Mouse (Mus musculus) kidney, postnatal 0 days (tissue): Measurements from ENCODE around the gene Nipbl. TPM values are rescaled to one million over a fixed set of nuclear protein-coding genes. Genes with fewer than 3 reads are reported as not detected.

Experiments
- ATAC-seq: fragments of 200-750 bp; cut with Nextera tagmentation; replicated peaks from 2 replicates; pipeline ENCODE4 v1.8.0; 2017; ENCODE audit warnings: low read depth, moderate number of reproducible peaks, moderate TSS enrichment, moderate library complexity; ENCODE audit not compliant: low FRiP score
- DNase-seq: peaks from one replicate; pipeline ENCODE4 v3.0.0-alpha.2; 2016; ENCODE audit warnings: low spot score
- H3K27ac ChIP-seq: fragments of 300-500 bp; sonication (generic); 2 replicates; pipeline ENCODE4 v1.5.1; 2014; ENCODE audit warnings: mild to moderate bottlenecking
- H3K27me3 ChIP-seq: fragments of 300-500 bp; sonication (generic); 2 replicates; pipeline ENCODE4 v1.6.1; 2014; ENCODE audit warnings: low read length, mixed read lengths; ENCODE audit not compliant: insufficient read depth
- H3K36me3 ChIP-seq: fragments of 300-500 bp; sonication (generic); 2 replicates; pipeline ENCODE4 v1.6.1; 2014; ENCODE audit warnings: low read length, mixed read lengths; ENCODE audit not compliant: insufficient read depth
- H3K4me1 ChIP-seq: fragments of 300-500 bp; sonication (generic); replicated peaks from 2 replicates; pipeline ENCODE4 v1.6.1; 2014; ENCODE audit warnings: antibody characterized with exemption, low read length, mixed read lengths; ENCODE audit not compliant: insufficient read depth
- H3K4me2 ChIP-seq: fragments of 300-500 bp; sonication (generic); 2 replicates; pipeline ENCODE4 v1.6.1; 2014; ENCODE audit warnings: mild to moderate bottlenecking, low read length, moderate library complexity, mixed read lengths
- H3K4me3 ChIP-seq: fragments of 300-500 bp; sonication (generic); replicated peaks from 2 replicates; pipeline ENCODE4 v1.5.1; 2014; ENCODE audit warnings: low read depth, low read length
- H3K9ac ChIP-seq: fragments of 300-500 bp; sonication (generic); 2 replicates; pipeline ENCODE4 v1.6.1; 2014; ENCODE audit warnings: low read depth, low read length
- H3K9me3 ChIP-seq: fragments of 300-500 bp; sonication (generic); replicated peaks from 2 replicates; pipeline ENCODE4 v1.6.1; 2016; ENCODE audit warnings: low read length, inconsistent platforms, mixed read lengths
- CTCF ChIP-seq: IDR thresholded peaks from 2 replicates; pipeline ENCODE4 v1.5.1; 2016; ENCODE audit warnings: antibody characterized with exemption, low read depth, mild to moderate bottlenecking, moderate library complexity
- WGBS: fragments of 180-500 bp; shearing (Covaris S2); extraction: QIAGEN DNeasy Blood & Tissue Kit; methylation state at CpG from one replicate; pipeline ENCODE4 v1.1.7; 2014; 5-methylcytosine and 5-hydroxymethylcytosine counted together
- polyA plus RNA-seq: library from polyadenylated mRNA; unstranded; fragments of >200 nt; fragmentation: Nextera tagmentation; extraction: Ambion mirVana; gene quantifications from 2 replicates; pipeline ENCODE4 v1.2.1, GENCODE M21; 2015

Gene Nipbl
- polyA plus RNA-seq, 1 experiment from 2014 or later, result 13.8 TPM

DNA sequence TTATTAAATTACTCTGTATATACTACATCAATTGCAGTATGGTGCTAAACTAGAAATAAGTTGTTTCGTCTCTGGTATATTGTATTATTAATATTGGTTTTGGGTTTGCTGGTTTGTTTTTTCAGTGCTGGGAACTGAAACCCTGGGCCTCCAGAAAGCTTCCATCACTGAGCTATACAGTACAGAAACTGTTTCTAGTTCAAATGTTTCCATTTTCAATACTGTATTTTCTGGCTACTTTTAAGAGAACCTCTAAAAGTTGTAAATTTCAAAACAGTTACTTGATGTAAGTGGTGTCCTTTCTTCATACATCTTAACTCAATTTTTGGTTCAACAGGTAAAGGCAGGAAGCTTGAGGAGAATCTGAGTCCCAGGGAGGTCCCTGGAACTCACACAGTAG is 68.6 kb downstream of the Nipbl start:
- no peak for TF ChIP-seq CTCF
- no peak overlapping the region for H3K9ac ChIP-seq
- no peaks in the 10 kb centered on the region for H3K9me3 ChIP-seq
- H3K27me3 ChIP-seq, result no peaks in the 10 kb centered on the region
- no peaks in the 10 kb centered on the region for H3K4me1 ChIP-seq
- ATAC-seq (no peak), DNase-seq (no peak)
- no peak overlapping the region for H3K27ac ChIP-seq
- no peak overlapping the region for H3K4me3 ChIP-seq
- 93% methylated on average over 1 of the region's 1 CpGs for WGBS
- H3K36me3 ChIP-seq, result peaks cover 4% of the 10 kb centered on the region
- H3K4me2 ChIP-seq, result no peak overlapping the region

DNA sequence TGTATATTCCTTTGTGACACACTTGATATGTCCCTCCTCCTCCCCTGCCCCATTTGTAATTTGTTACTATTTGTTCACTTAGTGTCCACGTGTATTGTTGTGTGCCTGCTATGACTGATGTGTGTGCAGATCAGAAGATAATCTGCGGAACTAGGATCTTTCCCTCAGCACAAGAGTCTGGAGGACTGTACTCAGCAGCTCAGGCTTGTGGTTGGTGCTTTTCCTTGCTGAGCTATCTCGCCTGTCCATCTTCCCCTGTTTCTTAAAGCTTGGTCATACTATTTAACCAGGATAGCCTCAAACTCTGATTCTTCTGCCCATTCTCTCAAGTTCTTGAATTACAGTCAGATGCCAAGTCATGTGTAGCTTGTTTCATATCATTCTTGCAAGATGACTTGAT is 69.5 kb downstream of the Nipbl start:
- no peak for ATAC-seq
- no peak for TF ChIP-seq CTCF
- 71% methylated on average over 3 of the region's 3 CpGs for WGBS

DNA sequence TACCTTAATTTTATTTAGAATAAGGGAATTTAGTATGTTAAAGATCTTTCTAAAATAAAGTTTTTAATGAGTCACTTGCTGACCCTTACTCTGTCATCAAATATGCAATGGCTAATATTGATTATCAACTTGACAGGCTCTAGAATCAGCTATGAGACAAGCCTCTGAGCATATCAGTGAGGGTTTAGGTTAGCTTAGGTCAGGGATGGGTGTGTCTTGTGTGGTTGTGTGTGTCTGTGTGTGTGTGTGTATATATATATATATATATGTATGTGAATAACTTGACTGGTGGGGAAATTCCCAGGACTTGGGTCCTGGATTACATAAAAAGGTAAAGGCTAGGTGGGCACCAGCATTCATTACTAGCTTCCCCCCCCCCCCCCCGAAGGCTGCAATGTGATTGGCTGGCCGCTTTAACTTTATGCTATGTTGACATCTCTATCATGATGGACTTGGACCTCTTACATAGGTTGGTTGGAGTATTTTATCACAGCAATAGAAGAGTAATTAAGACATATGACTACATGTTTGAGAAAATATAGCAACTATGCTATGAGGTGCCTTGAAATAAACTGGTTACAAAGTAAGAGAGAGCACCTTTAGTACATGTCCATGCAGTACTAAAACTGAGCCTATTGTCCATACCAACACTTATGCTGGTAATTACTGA is 97.0 kb downstream of the Nipbl start:
- Histone ChIP-seq H3K27ac (no peak overlapping the region), H3K9me3 (no peaks in the 10 kb centered on the region), H3K4me1 (no peaks in the 10 kb centered on the region), H3K27me3 (no peaks in the 10 kb centered on the region), H3K4me3 (no peak overlapping the region), H3K36me3 (peaks cover 16% of the 10 kb centered on the region; the same call in 1 of the 2 replicates), H3K4me2 (no peak overlapping the region), H3K9ac (no peak overlapping the region)
- 88% methylated on average over 2 of the region's 2 CpGs for WGBS
- ATAC-seq, result no peak
- TF ChIP-seq CTCF, result no peak
- DNase-seq, result no peak

More for the DNA sequence above, 69.5 kb downstream of the Nipbl start:
- Histone ChIP-seq H3K27ac (no peak overlapping the region), H3K9ac (no peak overlapping the region), H3K9me3 (no peaks in the 10 kb centered on the region), H3K4me2 (no peak overlapping the region), H3K27me3 (no peaks in the 10 kb centered on the region), H3K4me1 (no peaks in the 10 kb centered on the region), H3K4me3 (no peak overlapping the region), H3K36me3 (peaks cover 8% of the 10 kb centered on the region)
- no peak for DNase-seq

DNA sequence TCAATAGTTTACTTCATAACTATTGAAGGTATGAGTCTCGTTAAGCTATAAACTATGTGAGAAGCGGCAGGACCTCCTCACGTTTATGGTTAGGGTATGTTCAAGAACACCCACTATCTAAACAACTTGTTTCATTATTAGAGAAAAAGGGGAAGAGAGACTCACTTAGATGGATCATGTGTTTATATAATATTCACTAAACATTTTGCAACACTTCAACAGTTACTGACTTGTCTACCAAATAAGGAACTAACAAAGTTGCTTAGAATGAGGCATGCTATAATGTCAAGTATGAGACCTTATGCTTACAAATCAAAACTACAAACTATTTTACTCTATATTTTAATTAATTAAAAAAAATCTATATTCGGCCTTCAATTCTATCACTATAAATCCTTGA is 103.7 kb downstream of the Nipbl start:
- Histone ChIP-seq H3K27me3 (no peaks in the 10 kb centered on the region), H3K4me2 (no peak overlapping the region), H3K9me3 (no peaks in the 10 kb centered on the region), H3K27ac (no peak overlapping the region), H3K4me1 (no peaks in the 10 kb centered on the region), H3K9ac (no peak overlapping the region), H3K4me3 (no peak overlapping the region), H3K36me3 (peaks cover 15% of the 10 kb centered on the region; the same call in 1 of the 2 replicates)
- no peak for DNase-seq
- WGBS, result 91% methylated on average over 4 of the region's 4 CpGs
- ATAC-seq, result no peak
- TF ChIP-seq CTCF, result no peak

DNA sequence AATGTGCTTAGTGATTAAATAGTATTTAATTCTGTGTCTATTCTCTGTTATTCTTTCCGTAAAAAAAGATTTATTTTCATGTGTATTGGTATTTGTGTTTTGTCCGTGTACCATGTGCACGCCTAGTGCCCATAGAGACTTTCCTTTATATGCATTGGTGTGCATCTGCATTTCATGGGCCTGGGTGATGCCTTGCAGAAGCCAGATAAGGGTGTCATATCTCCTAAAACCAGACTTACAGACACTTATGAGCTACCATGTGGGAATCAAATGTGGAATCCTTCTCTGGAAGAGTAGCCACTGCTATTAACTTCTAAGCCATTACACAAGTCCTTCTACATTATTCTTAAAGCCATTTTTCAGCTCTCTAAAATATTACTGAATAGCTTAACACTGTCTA is 112.7 kb downstream of the Nipbl start:
- Histone ChIP-seq H3K27ac (no peak overlapping the region), H3K4me3 (no peak overlapping the region), H3K4me1 (no peaks in the 10 kb centered on the region), H3K9ac (no peak overlapping the region), H3K27me3 (no peaks in the 10 kb centered on the region), H3K4me2 (no peak overlapping the region), H3K36me3 (peaks cover 20% of the 10 kb centered on the region), H3K9me3 (no peaks in the 10 kb centered on the region)
- no peak for ATAC-seq
- no peak for DNase-seq
- WGBS, result 89% methylated on average over 3 of the region's 3 CpGs
- TF ChIP-seq CTCF, result no peak

DNA sequence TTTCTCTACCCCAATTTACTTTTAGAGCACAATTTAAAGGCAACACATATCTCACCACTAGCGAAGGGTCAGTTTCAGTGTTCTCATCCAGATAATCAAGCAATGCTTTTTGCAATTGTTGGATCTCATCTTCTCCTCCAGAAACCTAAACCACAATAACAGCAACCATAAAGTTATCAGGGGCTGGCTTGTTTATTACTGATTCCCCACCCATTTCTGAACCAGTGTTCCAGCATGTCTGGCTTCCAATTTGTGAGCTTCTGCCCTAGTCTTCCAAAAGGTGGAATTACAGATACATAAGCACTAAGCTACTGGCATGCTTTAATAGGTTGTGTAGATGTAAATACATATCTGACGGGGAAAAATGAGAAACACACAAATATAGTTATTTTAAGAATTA is 118.6 kb downstream of the Nipbl start:
- no peak overlapping the region for H3K27ac ChIP-seq
- no peaks in the 10 kb centered on the region for H3K4me1 ChIP-seq
- ATAC-seq, result no peak
- H3K9me3 ChIP-seq, result no peaks in the 10 kb centered on the region
- no peak overlapping the region for H3K4me3 ChIP-seq
- no peaks in the 10 kb centered on the region for H3K27me3 ChIP-seq
- H3K9ac ChIP-seq, result no peak overlapping the region
- WGBS, result 91% methylated on average over 2 of the region's 2 CpGs
- H3K4me2 ChIP-seq, result no peak overlapping the region
- peaks cover 37% of the 10 kb centered on the region for H3K36me3 ChIP-seq
- TF ChIP-seq CTCF, result no peak
- DNase-seq, result no peak

DNA sequence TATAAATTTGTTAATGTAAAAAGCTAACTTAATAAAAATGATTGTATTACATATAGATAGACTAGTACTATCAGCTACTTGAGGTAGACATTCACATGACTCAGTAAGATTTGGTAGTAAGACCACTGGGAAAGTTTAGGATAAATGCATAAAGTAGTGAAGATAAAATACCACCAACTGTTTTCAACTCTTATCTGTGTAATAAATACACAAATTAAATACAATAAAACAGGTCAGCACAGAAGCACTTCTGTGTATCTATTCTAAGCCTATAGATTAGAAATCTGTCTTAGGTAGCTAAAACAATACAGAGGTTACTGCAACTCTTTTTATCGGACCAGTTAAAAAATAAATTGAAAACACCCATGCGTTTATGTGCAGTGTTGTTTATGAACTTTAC is 119.4 kb downstream of the Nipbl start:
- DNase-seq, result no peak
- H3K27ac ChIP-seq, result no peak overlapping the region
- H3K4me2 ChIP-seq, result no peak overlapping the region
- ATAC-seq, result no peak
- no peaks in the 10 kb centered on the region for H3K4me1 ChIP-seq
- no peak overlapping the region for H3K9ac ChIP-seq
- H3K9me3 ChIP-seq, result no peaks in the 10 kb centered on the region
- WGBS, result 88% methylated on average over 2 of the region's 2 CpGs
- H3K36me3 ChIP-seq, result peaks cover 42% of the 10 kb centered on the region
- H3K4me3 ChIP-seq, result no peak overlapping the region
- no peak for TF ChIP-seq CTCF
- H3K27me3 ChIP-seq, result no peaks in the 10 kb centered on the region
